Mouse (Mus musculus) liver, embryonic 14.5 days (tissue): ENCODE data around the gene Gm21319. TPM values are rescaled to one million over a fixed set of nuclear protein-coding genes. Genes with fewer than 3 reads are reported as not detected.
"Not testable (repeated sequence)": the region's sequence is repeated elsewhere in the genome, so short reads cannot be mapped to it uniquely, and the experiment has no call there.

Experiments used
- ATAC-seq: fragments of 200-750 bp; cut with Nextera tagmentation; 2 replicates; pipeline ENCODE4 v1.8.0; 2017; ENCODE audit warnings: moderate number of reproducible peaks, mild to moderate bottlenecking, moderate library complexity; ENCODE audit not compliant: insufficient read depth
- DNase-seq, 3 experiments: peaks; one replicate each; pipeline ENCODE4 v3.0.0-alpha.2; 2012 to 2013; ENCODE audit warnings: low read depth in 3 of 3, low spot score in 3 of 3
- H3K27ac ChIP-seq: fragments of 300-500 bp; sonication (generic); 2 replicates; pipeline ENCODE4 v1.5.1; 2014; ENCODE audit warnings: moderate library complexity, mild to moderate bottlenecking, control low read depth, inconsistent platforms
- H3K27me3 ChIP-seq: fragments of 300-500 bp; sonication (generic); 2 replicates; pipeline ENCODE4 v1.6.1; 2014; ENCODE audit warnings: mild to moderate bottlenecking, low read length, moderate library complexity; ENCODE audit not compliant: control insufficient read depth, insufficient read depth
- H3K36me3 ChIP-seq: fragments of 300-500 bp; sonication (generic); replicated peaks from 2 replicates; pipeline ENCODE4 v1.6.1; 2014; ENCODE audit warnings: low read depth; ENCODE audit not compliant: control insufficient read depth, insufficient read depth
- H3K4me1 ChIP-seq, 2 experiments: fragments of 200-500 bp in 1 of 2; fragments of 300-500 bp in 1 of 2; sonication (generic) in 1 of 2; replicated peaks; 2 replicates each; pipeline ENCODE4 v1.6.1; 2012 to 2014; ENCODE audit warnings: antibody characterized with exemption in 1 of 2, inconsistent platforms in 1 of 2, low read length in 1 of 2; ENCODE audit not compliant: control insufficient read depth in 2 of 2, insufficient read depth in 2 of 2
- H3K4me2 ChIP-seq: fragments of 300-500 bp; sonication (generic); 2 replicates; pipeline ENCODE4 v1.6.1; 2014; ENCODE audit warnings: low read depth, mild to moderate bottlenecking, control low read depth, moderate library complexity
- H3K4me3 ChIP-seq, 2 experiments: fragments of 200-500 bp in 1 of 2; fragments of 300-500 bp in 1 of 2; sonication (generic) in 1 of 2; 2 replicates each; pipeline ENCODE4 v1.5.1; 2012 to 2014; ENCODE audit warnings: low read depth in 2 of 2, low read length in 2 of 2, mild to moderate bottlenecking in 2 of 2, control low read depth in 1 of 2, inconsistent platforms in 1 of 2, moderate library complexity in 1 of 2; ENCODE audit not compliant: insufficient read depth in 1 of 2
- H3K9ac ChIP-seq: fragments of 300-500 bp; sonication (generic); replicated peaks from 2 replicates; pipeline ENCODE4 v1.6.1; 2014; ENCODE audit warnings: mild to moderate bottlenecking, control low read depth, moderate library complexity
- H3K9me3 ChIP-seq: fragments of 300-500 bp; sonication (generic); 2 replicates; pipeline ENCODE4 v1.6.1; 2016; ENCODE audit warnings: low read length, mixed read lengths; ENCODE audit not compliant: control insufficient read depth
- WGBS: fragments of 180-500 bp; shearing (Covaris S2); extraction: QIAGEN DNeasy Blood & Tissue Kit; methylation state at CpG from one replicate; pipeline ENCODE4 v1.1.7; 2014; ENCODE audit not compliant: insufficient replicate concordance; 5-methylcytosine and 5-hydroxymethylcytosine counted together
- polyA plus RNA-seq, 2 experiments: library from polyadenylated mRNA; depleted of rRNA in 1 of 2; stranded (reverse) in 1 of 2; unstranded in 1 of 2; fragments of >200 nt; fragmentation: Nextera tagmentation in 1 of 2; extraction: Ambion mirVana in 1 of 2; gene quantifications; 2 replicates each; pipeline versions ENCODE4 v1.2.1 to v1.2.3; 2012 to 2014

Gm21319 gene
- polyA plus RNA-seq (2012; rRNA removed) (not detected in 2 replicates), polyA plus RNA-seq (2014; fragmentation: Nextera tagmentation; extraction: Ambion mirVana) (not detected in 2 replicates)

- H3K27me3 ChIP-seq, H3K4me1 ChIP-seq, H3K4me2 ChIP-seq, H3K27ac ChIP-seq, H3K36me3 ChIP-seq, DNase-seq, ATAC-seq, H3K9ac ChIP-seq, H3K4me3 ChIP-seq, H3K9me3 ChIP-seq: not testable (repeated sequence)
- WGBS = 64% methylated on average over 4 of the region's 4 CpGs
Measured at GRCm38 (mm10) chr12:87775655-87776054, at the start of gene Gm21319. Gm21319 (minus strand) TSS chr12:87775755.

- not testable (repeated sequence) for H3K9ac ChIP-seq, H3K27ac ChIP-seq, H3K27me3 ChIP-seq, H3K4me3 ChIP-seq, H3K9me3 ChIP-seq, ATAC-seq, H3K4me1 ChIP-seq, H3K36me3 ChIP-seq, H3K4me2 ChIP-seq, DNase-seq
- WGBS = 57% methylated on average over 4 of the region's 6 CpGs
Measured at GRCm38 (mm10) chr12:87816277-87816676, 40.7 kb upstream of the Gm21319 start, which contains the start of gene BB287469. BB287469 (plus strand) TSS chr12:87816577.

DNA sequence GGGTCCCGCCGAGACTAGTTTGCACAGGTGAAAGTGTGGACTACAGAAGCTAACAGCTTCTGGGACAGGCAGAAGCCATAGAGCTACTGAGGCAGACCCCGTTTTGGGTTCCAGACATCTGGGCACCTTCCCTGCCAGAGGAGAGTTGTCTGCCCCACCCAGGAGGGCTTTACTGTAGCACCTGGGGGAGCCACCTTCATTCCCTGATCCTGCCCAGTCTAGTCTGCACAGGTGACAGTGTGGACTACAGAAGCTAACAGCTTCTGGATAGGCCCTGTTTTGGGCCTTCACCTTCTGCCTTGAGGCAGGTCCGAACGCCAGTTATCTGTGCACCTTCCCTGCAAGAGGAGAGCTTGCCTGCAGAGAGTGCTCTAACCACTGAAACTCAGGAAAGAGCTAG lies 22.4 kb upstream of the Gm21319 start:
- H3K27ac ChIP-seq, H3K27me3 ChIP-seq, ATAC-seq, H3K9me3 ChIP-seq, H3K9ac ChIP-seq, H3K4me1 ChIP-seq, H3K4me2 ChIP-seq, DNase-seq, H3K4me3 ChIP-seq, H3K36me3 ChIP-seq: not testable (repeated sequence)
- 66% methylated on average over 5 of the region's 5 CpGs for WGBS

DNA sequence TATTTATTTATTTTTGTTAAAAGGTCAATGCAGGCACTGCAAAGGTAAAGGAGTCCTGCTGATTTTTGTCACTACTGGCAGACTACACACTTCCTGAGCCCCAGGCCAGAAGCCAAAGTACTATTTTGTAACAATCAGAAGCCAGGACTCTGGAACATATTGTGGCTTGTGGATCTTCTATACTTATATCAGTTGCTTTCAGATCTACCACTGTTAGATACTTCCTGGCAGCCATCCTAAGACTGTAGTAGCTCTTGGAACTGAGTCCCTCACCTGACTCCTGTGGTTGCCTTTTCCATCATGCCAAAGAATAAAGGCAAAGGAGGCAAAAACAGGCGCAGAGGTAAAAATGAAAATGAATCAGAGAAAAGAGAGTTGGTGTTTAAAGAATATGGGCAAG lies 19.7 kb upstream of the Gm21319 start, which contains the start of gene Gm21936:
Gene Gm21936 (plus strand): TSS at position 301 of the 400 bp plus-strand sequence.
- H3K9ac ChIP-seq, H3K4me2 ChIP-seq, H3K36me3 ChIP-seq, H3K4me1 ChIP-seq, H3K4me3 ChIP-seq, H3K27me3 ChIP-seq, DNase-seq, H3K9me3 ChIP-seq, H3K27ac ChIP-seq, ATAC-seq: not testable (repeated sequence)
- WGBS = 50% methylated on average over 1 of the region's 1 CpGs

Other genes starting within 250 kb of the Gm21319 start
- not detected in 2 replicates for gene Oog1, start 173.1 kb downstream of the Gm21319 start, polyA plus RNA-seq (2012; rRNA removed)
- gene Oog1, start 173.1 kb downstream of the Gm21319 start, polyA plus RNA-seq (2014; fragmentation: Nextera tagmentation; extraction: Ambion mirVana) = not detected in 2 replicates
- gene Gm4027, start 156.9 kb downstream of the Gm21319 start, polyA plus RNA-seq (2012; rRNA removed) = not detected in 2 replicates
- gene Gm4027, start 156.9 kb downstream of the Gm21319 start, polyA plus RNA-seq (2014; fragmentation: Nextera tagmentation; extraction: Ambion mirVana) = not detected in 2 replicates
- gene Gm16381, start 131.1 kb downstream of the Gm21319 start, polyA plus RNA-seq (2012; rRNA removed) = not detected in 2 replicates
- gene Gm16381, start 131.1 kb downstream of the Gm21319 start, polyA plus RNA-seq (2014; fragmentation: Nextera tagmentation; extraction: Ambion mirVana) = not detected in 2 replicates
- gene Gm21936, start 19.8 kb upstream of the Gm21319 start, polyA plus RNA-seq (2012; rRNA removed) = not detected in 2 replicates
- gene Gm21936, start 19.8 kb upstream of the Gm21319 start, polyA plus RNA-seq (2014; fragmentation: Nextera tagmentation; extraction: Ambion mirVana) = not detected in 2 replicates
- gene BB287469, start 40.8 kb upstream of the Gm21319 start, polyA plus RNA-seq (2012; rRNA removed) = not detected in 2 replicates
- not detected in 2 replicates for gene BB287469, start 40.8 kb upstream of the Gm21319 start, polyA plus RNA-seq (2014; fragmentation: Nextera tagmentation; extraction: Ambion mirVana)
- not detected in 2 replicates for gene Gm2001, start 66.6 kb upstream of the Gm21319 start, polyA plus RNA-seq (2012; rRNA removed)
- not detected in 2 replicates for gene Gm2001, start 66.6 kb upstream of the Gm21319 start, polyA plus RNA-seq (2014; fragmentation: Nextera tagmentation; extraction: Ambion mirVana)
- gene Gm2016, start 98.3 kb upstream of the Gm21319 start, polyA plus RNA-seq (2012; rRNA removed) = not detected in 2 replicates
- not detected in 2 replicates for gene Gm2016, start 98.3 kb upstream of the Gm21319 start, polyA plus RNA-seq (2014; fragmentation: Nextera tagmentation; extraction: Ambion mirVana)
- gene Gm2022, start 119.6 kb upstream of the Gm21319 start, polyA plus RNA-seq (2012; rRNA removed) = not detected in 2 replicates
- not detected in 2 replicates for gene Gm2022, start 119.6 kb upstream of the Gm21319 start, polyA plus RNA-seq (2014; fragmentation: Nextera tagmentation; extraction: Ambion mirVana)
- not detected in 2 replicates for gene Gm2035, start 144.1 kb upstream of the Gm21319 start, polyA plus RNA-seq (2012; rRNA removed)
- gene Gm2035, start 144.1 kb upstream of the Gm21319 start, polyA plus RNA-seq (2014; fragmentation: Nextera tagmentation; extraction: Ambion mirVana) = not detected in 2 replicates
- not detected in 2 replicates for gene Gm2042, start 178.3 kb upstream of the Gm21319 start, polyA plus RNA-seq (2012; rRNA removed)
- gene Gm2042, start 178.3 kb upstream of the Gm21319 start, polyA plus RNA-seq (2014; fragmentation: Nextera tagmentation; extraction: Ambion mirVana) = not detected in 2 replicates
- not detected in 2 replicates for gene Gm2075, start 236.1 kb upstream of the Gm21319 start, polyA plus RNA-seq (2012; rRNA removed)
- gene Gm2075, start 236.1 kb upstream of the Gm21319 start, polyA plus RNA-seq (2014; fragmentation: Nextera tagmentation; extraction: Ambion mirVana) = not detected in 2 replicates
- not detected in 2 replicates for gene Gm6803, start 243.0 kb upstream of the Gm21319 start, polyA plus RNA-seq (2012; rRNA removed)
- gene Gm6803, start 243.0 kb upstream of the Gm21319 start, polyA plus RNA-seq (2014; fragmentation: Nextera tagmentation; extraction: Ambion mirVana) = not detected in 2 replicates